Mouse (Mus musculus): ENCODE data around the gene Gm9837. TPM values are rescaled to one million over a fixed set of nuclear protein-coding genes. Genes with fewer than 3 reads are reported as not detected.

Gene Gm9837
- polyA plus RNA-seq, 1 experiment from 2014 or later, result not detected

Other genes starting within 250 kb of the Gm9837 start
- gene Hspa4, start 170.0 kb downstream of the Gm9837 start, polyA plus RNA-seq (2016; fragmentation: Nextera tagmentation; extraction: Ambion mirVana), result 108 and 118 TPM in 2 replicates
- 21.0 and 22.5 TPM in 2 replicates for gene Zcchc10, start 145.8 kb downstream of the Gm9837 start, polyA plus RNA-seq (2016; fragmentation: Nextera tagmentation; extraction: Ambion mirVana)
- gene Aff4, start 119.6 kb downstream of the Gm9837 start, polyA plus RNA-seq (2016; fragmentation: Nextera tagmentation; extraction: Ambion mirVana), result 61.5 and 67.4 TPM in 2 replicates
- gene Leap2, start 47.3 kb downstream of the Gm9837 start, polyA plus RNA-seq (2016; fragmentation: Nextera tagmentation; extraction: Ambion mirVana), result 0.44 TPM in 1 of 2 replicates, not detected in the other
- 461 and 512 TPM in 2 replicates for gene Uqcrq, start 39.6 kb downstream of the Gm9837 start, polyA plus RNA-seq (2016; fragmentation: Nextera tagmentation; extraction: Ambion mirVana)
- gene Gdf9, start 39.5 kb downstream of the Gm9837 start, polyA plus RNA-seq (2016; fragmentation: Nextera tagmentation; extraction: Ambion mirVana), result 1.2 and 1.9 TPM in 2 replicates
- 0.36 and 0.38 TPM in 2 replicates for gene Gm10447, start 13.4 kb downstream of the Gm9837 start, polyA plus RNA-seq (2016; fragmentation: Nextera tagmentation; extraction: Ambion mirVana)
- 6.3 and 6.8 TPM in 2 replicates for gene Shroom1, start 13.3 kb downstream of the Gm9837 start, polyA plus RNA-seq (2016; fragmentation: Nextera tagmentation; extraction: Ambion mirVana)
- not detected in 2 replicates for gene Gm9945, start 9.7 kb upstream of the Gm9837 start, polyA plus RNA-seq (2016; fragmentation: Nextera tagmentation; extraction: Ambion mirVana)
- gene Sowaha, start 9.8 kb upstream of the Gm9837 start, polyA plus RNA-seq (2016; fragmentation: Nextera tagmentation; extraction: Ambion mirVana), result 0.24 and 0.32 TPM in 2 replicates
- 36.7 and 41.8 TPM in 2 replicates for gene Sept8, start 48.8 kb upstream of the Gm9837 start, polyA plus RNA-seq (2016; fragmentation: Nextera tagmentation; extraction: Ambion mirVana)
- 80.7 and 84.6 TPM in 2 replicates for gene Kif3a, start 96.9 kb upstream of the Gm9837 start, polyA plus RNA-seq (2016; fragmentation: Nextera tagmentation; extraction: Ambion mirVana)
- gene Il4, start 148.2 kb upstream of the Gm9837 start, polyA plus RNA-seq (2016; fragmentation: Nextera tagmentation; extraction: Ambion mirVana), result 2.0 and 2.6 TPM in 2 replicates
- gene Il13, start 164.2 kb upstream of the Gm9837 start, polyA plus RNA-seq (2016; fragmentation: Nextera tagmentation; extraction: Ambion mirVana), result not detected in 2 replicates
- gene Rad50, start 236.8 kb upstream of the Gm9837 start, polyA plus RNA-seq (2016; fragmentation: Nextera tagmentation; extraction: Ambion mirVana), result 30.1 and 30.5 TPM in 2 replicates